Mouse (Mus musculus) small intestine, adult 2 months (tissue): ENCODE measurements around the gene Stau1. TPM values are rescaled to one million over a fixed set of nuclear protein-coding genes. Genes with fewer than 3 reads are reported as not detected.

Experiments used
- H3K27ac ChIP-seq: fragments of 200-500 bp; 2 replicates; pipeline ENCODE4 v1.5.1; 2012; ENCODE audit warnings: low read depth, low read length, control low read depth, inconsistent platforms; ENCODE audit not compliant: insufficient read depth
- H3K27me3 ChIP-seq: fragments of 200-500 bp; 2 replicates; pipeline ENCODE4 v1.6.1; 2012; ENCODE audit warnings: mild to moderate bottlenecking, moderate library complexity, low read length, inconsistent platforms; ENCODE audit not compliant: control insufficient read depth, insufficient read depth
- H3K36me3 ChIP-seq: fragments of 200-500 bp; 2 replicates; pipeline ENCODE4 v1.6.1; 2012; ENCODE audit warnings: mild to moderate bottlenecking, low read length, control low read depth, inconsistent platforms; ENCODE audit not compliant: control insufficient read depth, insufficient read depth
- H3K4me1 ChIP-seq: fragments of 200-500 bp; 2 replicates; pipeline ENCODE4 v1.6.1; 2012; ENCODE audit warnings: low read length, inconsistent platforms, mixed read lengths; ENCODE audit not compliant: control insufficient read depth, insufficient read depth, insufficient read length
- H3K4me3 ChIP-seq: fragments of 200-500 bp; 2 replicates; pipeline ENCODE4 v1.5.1; 2012; ENCODE audit warnings: low read depth, mild to moderate bottlenecking, control low read depth, inconsistent platforms, low read length, moderate library complexity
- CTCF ChIP-seq: fragments of 200-500 bp; IDR thresholded peaks from 2 replicates; pipeline ENCODE4 v1.5.1; 2012; ENCODE audit warnings: low read depth, mild to moderate bottlenecking, control low read depth, inconsistent platforms, low read length, moderate library complexity, mixed read lengths; ENCODE audit not compliant: insufficient replicate concordance, insufficient read length; ENCODE audit errors: extremely low read depth
- POLR2A ChIP-seq: fragments of 200-500 bp; IDR thresholded peaks from 2 replicates; pipeline ENCODE4 v1.6.1; 2012; ENCODE audit warnings: low read depth, mild to moderate bottlenecking, control low read depth, inconsistent platforms, low read length, moderate library complexity
- WGBS: fragments of 180-500 bp; shearing (Covaris S2); methylation state at CpG from one replicate; pipeline ENCODE4 v1.1.7; 2018; 5-methylcytosine and 5-hydroxymethylcytosine counted together
- polyA plus RNA-seq: library from polyadenylated mRNA; depleted of rRNA; stranded (reverse); fragments of >200 nt; gene quantifications from 2 replicates; pipeline ENCODE4 v1.2.3, GENCODE M21; 2012

Gene Stau1
- polyA plus RNA-seq, 1 experiment: 9.8 TPM

DNA sequence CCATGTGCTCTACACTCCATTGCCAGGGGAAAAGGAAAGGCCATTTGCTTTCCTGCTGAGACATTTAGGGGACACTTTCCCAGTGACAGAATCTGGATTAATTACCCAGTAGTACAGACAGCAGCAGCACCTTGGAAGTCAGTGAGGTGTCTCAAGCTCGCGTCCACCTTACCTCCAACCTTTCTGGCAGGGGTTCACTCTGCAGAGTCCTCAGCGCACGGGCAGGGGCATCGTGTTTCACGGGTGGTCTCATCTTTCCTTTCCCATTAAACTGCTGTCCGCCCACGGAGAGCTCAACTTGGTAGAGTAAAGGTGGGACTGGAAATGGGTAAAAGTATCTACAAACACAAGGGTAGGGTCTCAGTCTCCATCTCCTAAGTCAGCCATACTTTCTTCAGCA, 32.8 kb downstream of the Stau1 start:
- Histone ChIP-seq H3K27me3 (no peaks in the 10 kb centered on the region), H3K36me3 (peaks cover 18% of the 10 kb centered on the region), H3K4me3 (no peak overlapping the region), H3K4me1 (peaks cover 7% of the 10 kb centered on the region; the same call in 1 of the 2 replicates), H3K27ac (no peak overlapping the region)
- WGBS: 89% methylated on average over 8 of the region's 8 CpGs
- TF ChIP-seq CTCF (no peak), POLR2A (no peak)

DNA sequence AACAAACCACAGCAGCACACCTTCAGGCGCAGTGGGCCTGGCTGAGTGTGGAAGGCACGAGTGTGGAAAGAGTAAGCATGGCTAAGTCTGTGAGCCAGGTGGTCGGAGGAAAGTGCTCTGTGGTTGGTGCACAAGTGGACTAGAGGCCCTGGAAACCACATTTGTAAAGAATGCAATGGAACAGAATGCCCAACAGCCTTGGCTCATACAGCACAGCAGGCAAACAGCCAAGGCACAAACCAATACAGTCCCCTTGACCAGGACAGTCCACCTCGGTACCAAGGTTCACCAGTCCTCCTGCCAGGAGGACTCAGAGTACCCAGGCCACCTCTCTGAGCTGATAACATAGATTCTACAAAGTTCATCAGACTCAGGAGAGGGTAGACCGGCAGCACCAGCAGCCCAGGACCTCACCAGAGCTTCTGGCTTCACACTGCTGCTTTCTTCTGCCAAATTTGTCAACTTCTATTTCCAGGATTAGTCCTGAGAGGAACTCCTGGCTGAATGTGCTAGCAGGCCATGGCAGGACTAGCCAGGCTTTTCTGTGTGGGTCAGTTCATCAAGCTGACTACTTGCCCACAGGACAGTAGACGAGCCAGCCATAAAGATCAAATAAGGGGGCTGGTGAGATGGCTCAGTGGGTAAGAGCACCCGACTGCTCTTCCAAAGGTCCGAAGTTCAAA, 35.3 kb downstream of the Stau1 start:
- TF ChIP-seq CTCF (no peak), POLR2A (no peak)
- Histone ChIP-seq H3K36me3 (peaks cover 28% of the 10 kb centered on the region), H3K4me3 (no peak overlapping the region), H3K27me3 (no peaks in the 10 kb centered on the region), H3K27ac (no peak overlapping the region), H3K4me1 (peaks cover 7% of the 10 kb centered on the region; the same call in 1 of the 2 replicates)
- 65% methylated on average over 8 of the region's 8 CpGs for WGBS

DNA sequence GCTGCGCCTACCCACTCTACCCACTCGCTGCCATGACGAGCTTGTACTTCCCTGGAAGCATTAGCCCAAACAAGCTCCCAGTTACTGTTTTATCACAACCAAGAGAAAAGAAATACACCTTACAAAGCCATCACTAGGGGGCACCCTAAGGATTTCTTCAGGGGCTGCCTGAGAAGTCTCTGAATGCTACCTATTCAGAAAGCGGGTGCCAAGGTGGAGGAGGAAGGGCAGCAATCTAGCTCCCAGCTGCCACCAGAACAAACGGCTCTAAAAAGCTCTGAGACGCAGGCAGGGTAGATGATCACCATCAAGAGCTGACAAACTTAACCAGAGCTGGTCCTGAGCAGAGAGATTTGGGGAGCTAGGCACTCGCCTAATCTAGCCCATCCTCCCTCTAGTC, 39.3 kb downstream of the Stau1 start:
- Histone ChIP-seq H3K4me3 (no peak overlapping the region), H3K36me3 (peaks cover 52% of the 10 kb centered on the region), H3K4me1 (peaks cover 3% of the 10 kb centered on the region; the same call in 1 of the 2 replicates), H3K27me3 (no peaks in the 10 kb centered on the region), H3K27ac (no peak overlapping the region)
- 49% methylated on average over 7 of the region's 7 CpGs for WGBS
- TF ChIP-seq CTCF: peak; percentile 44; the same call in 1 of the 2 replicates
- TF ChIP-seq POLR2A: no peak

DNA sequence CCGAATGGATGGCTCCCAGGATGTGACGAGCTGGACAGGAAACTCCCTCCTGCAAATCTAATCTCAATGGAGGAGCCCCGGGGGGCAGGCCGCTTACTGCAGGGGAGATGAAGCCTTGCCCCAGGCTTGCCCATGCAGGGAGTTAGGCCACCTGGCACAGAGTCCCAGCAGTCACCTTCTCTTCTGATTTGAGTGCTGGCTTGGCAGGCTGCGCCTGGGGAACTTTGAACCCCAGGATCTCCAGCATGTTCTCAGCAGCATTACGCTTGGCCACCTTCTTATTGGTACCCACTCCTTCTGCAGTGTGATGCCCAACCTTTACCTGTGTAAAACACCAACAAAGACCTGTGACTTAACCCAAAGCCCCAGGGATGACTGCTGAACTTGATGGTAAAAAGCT, 43.9 kb downstream of the Stau1 start:
- no peak for TF ChIP-seq CTCF
- no peak for TF ChIP-seq POLR2A
- 75% methylated on average over 6 of the region's 6 CpGs for WGBS
- H3K27me3 ChIP-seq: no peaks in the 10 kb centered on the region
- H3K27ac ChIP-seq: no peak overlapping the region
- no peak overlapping the region for H3K4me3 ChIP-seq
- H3K36me3 ChIP-seq: peaks cover 67% of the 10 kb centered on the region
- H3K4me1 ChIP-seq: no peaks in the 10 kb centered on the region

DNA sequence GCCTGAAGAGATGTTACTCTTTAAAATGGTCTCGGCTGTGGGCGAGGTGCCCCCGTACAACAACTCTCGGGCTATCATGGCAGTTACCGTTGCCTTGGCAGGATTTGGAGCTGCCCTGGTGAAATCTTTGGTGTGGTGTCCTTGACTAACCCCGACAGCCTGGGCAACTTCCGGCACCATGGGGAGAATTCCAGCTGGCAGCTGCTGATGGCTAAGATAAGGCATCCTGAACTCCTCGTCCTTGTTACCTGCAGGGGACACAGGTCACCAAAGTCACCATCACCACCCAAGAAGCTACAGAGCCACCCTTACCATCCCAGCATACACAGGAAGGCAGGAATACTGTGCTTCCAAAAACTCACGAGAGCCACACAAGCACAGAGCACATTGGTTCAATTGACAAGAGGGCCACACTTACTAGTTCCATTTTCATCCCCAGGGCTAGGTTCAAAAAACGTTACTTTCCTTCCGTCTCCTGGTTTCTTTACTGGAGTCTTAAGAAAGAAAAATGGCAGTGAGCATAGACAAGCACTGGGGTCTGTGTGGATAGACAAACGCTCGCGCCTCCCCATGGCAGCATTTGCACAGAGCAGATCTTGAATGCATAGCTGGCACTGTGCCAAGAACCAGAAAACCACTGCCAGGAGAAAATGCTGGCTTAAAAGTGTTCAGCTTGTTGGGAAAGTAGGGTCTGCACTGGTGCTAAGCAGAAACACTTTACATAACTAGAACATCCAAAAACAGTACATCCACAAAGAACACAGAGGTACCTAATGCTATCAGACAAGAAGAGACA, 45.0 kb downstream of the Stau1 start:
- Histone ChIP-seq H3K36me3 (peaks cover 71% of the 10 kb centered on the region), H3K4me1 (no peaks in the 10 kb centered on the region), H3K27ac (no peak overlapping the region), H3K4me3 (no peak overlapping the region), H3K27me3 (no peaks in the 10 kb centered on the region)
- TF ChIP-seq POLR2A (no peak), CTCF (no peak)
- 54% methylated on average over 14 of the region's 14 CpGs for WGBS

DNA sequence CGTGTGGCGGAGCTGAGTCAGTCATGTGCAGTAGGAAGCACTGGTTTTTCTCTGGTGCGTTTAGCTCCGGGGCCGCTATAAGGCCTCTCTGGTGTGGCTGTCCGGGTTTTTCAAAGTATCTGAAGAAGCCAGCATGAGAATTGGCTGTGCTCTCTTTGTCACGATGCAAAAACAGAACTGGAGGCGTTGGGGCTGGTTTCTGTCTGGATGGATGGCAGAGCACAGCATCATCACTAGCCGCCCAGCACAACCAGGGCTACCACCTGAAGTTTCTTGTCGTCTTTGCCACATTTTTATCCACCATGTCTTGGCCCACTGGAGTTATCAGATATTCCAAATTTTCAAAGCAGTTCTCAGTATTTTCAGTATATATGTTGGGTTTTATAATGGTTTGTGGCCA, 47.2 kb downstream of the Stau1 start:
- no peak for TF ChIP-seq CTCF
- TF ChIP-seq POLR2A: no peak
- WGBS: 91% methylated on average over 10 of the region's 10 CpGs
- no peak overlapping the region for H3K4me3 ChIP-seq
- H3K27me3 ChIP-seq: no peaks in the 10 kb centered on the region
- peaks cover 72% of the 10 kb centered on the region for H3K36me3 ChIP-seq
- no peak overlapping the region for H3K27ac ChIP-seq
- no peaks in the 10 kb centered on the region for H3K4me1 ChIP-seq

DNA sequence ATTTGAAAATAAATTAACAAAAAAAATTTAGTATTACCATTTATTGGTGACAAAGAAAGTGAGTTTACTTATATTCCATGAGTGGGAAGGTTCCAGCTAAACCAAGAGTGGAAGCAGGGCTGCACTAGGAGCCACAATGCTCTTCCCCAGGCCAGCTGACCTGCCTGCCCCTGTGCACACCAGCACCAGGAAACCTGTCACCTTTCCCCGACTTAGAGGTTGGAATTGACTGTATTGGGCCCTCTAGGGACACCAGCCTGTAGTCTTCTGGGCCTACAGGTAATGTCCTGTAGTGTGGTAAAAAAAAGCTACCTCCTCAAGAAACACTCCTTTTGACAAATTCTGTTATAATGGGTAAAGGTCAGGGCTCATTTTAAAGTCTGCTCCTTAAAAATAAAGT, 47.9 kb downstream of the Stau1 start:
- peaks cover 71% of the 10 kb centered on the region for H3K36me3 ChIP-seq
- no peak for TF ChIP-seq CTCF
- TF ChIP-seq POLR2A: no peak
- 53% methylated on average over 1 of the region's 1 CpGs for WGBS

More for the DNA sequence above, 47.9 kb downstream of the Stau1 start:
- Histone ChIP-seq H3K27me3 (no peaks in the 10 kb centered on the region), H3K4me3 (no peak overlapping the region), H3K27ac (no peak overlapping the region), H3K4me1 (no peaks in the 10 kb centered on the region)
